Mouse (Mus musculus) midbrain, embryonic 13.5 days (tissue): ENCODE results near the gene Ccnd3. TPM values are rescaled to one million over a fixed set of nuclear protein-coding genes. Genes with fewer than 3 reads are reported as not detected.
"Not testable (repeated sequence)": the region's sequence is repeated elsewhere in the genome, so short reads cannot be mapped to it uniquely, and the experiment has no call there.

Experiments used
- ATAC-seq: fragments of 200-750 bp; cut with Nextera tagmentation; 2 replicates; pipeline ENCODE4 v1.8.0; 2017; ENCODE audit warnings: mild to moderate bottlenecking, moderate TSS enrichment, moderate library complexity
- H3K27ac ChIP-seq: fragments of 300-500 bp; sonication (generic); 2 replicates; pipeline ENCODE4 v1.5.1; 2015; ENCODE audit warnings: inconsistent platforms, mild to moderate bottlenecking, moderate library complexity
- H3K27me3 ChIP-seq: fragments of 300-500 bp; sonication (generic); 2 replicates; pipeline ENCODE4 v1.6.1; 2015; ENCODE audit warnings: mild to moderate bottlenecking, inconsistent platforms
- H3K36me3 ChIP-seq: fragments of 300-500 bp; sonication (generic); 2 replicates; pipeline ENCODE4 v1.6.1; 2015; ENCODE audit warnings: mild to moderate bottlenecking, inconsistent platforms
- H3K4me1 ChIP-seq: fragments of 300-500 bp; sonication (generic); replicated peaks from 2 replicates; pipeline ENCODE4 v1.6.1; 2015; ENCODE audit warnings: inconsistent platforms
- H3K4me2 ChIP-seq: fragments of 300-500 bp; sonication (generic); replicated peaks from 2 replicates; pipeline ENCODE4 v1.6.1; 2015; ENCODE audit warnings: moderate library complexity, mild to moderate bottlenecking, inconsistent platforms
- H3K4me3 ChIP-seq: fragments of 300-500 bp; sonication (generic); replicated peaks from 2 replicates; pipeline ENCODE4 v1.5.1; 2015; ENCODE audit warnings: mild to moderate bottlenecking, inconsistent platforms
- H3K9ac ChIP-seq: fragments of 300-500 bp; sonication (generic); replicated peaks from 2 replicates; pipeline ENCODE4 v1.6.1; 2015; ENCODE audit warnings: mild to moderate bottlenecking, inconsistent platforms
- H3K9me3 ChIP-seq: fragments of 300-500 bp; sonication (generic); 2 replicates; pipeline ENCODE4 v1.6.1; 2016; ENCODE audit warnings: mild to moderate bottlenecking, inconsistent platforms
- WGBS: fragments of 180-500 bp; shearing (Covaris S2); methylation state at CpG from one replicate; pipeline ENCODE4 v1.1.7; 2015; 5-methylcytosine and 5-hydroxymethylcytosine counted together
- polyA plus RNA-seq: library from polyadenylated mRNA; unstranded; fragments of >200 nt; fragmentation: Nextera tagmentation; extraction: Ambion mirVana; gene quantifications from 2 replicates; pipeline ENCODE4 v1.2.1, GENCODE M21; 2015

Gene Ccnd3
- polyA plus RNA-seq, 1 experiment from 2014 or later: 71.4 TPM

DNA sequence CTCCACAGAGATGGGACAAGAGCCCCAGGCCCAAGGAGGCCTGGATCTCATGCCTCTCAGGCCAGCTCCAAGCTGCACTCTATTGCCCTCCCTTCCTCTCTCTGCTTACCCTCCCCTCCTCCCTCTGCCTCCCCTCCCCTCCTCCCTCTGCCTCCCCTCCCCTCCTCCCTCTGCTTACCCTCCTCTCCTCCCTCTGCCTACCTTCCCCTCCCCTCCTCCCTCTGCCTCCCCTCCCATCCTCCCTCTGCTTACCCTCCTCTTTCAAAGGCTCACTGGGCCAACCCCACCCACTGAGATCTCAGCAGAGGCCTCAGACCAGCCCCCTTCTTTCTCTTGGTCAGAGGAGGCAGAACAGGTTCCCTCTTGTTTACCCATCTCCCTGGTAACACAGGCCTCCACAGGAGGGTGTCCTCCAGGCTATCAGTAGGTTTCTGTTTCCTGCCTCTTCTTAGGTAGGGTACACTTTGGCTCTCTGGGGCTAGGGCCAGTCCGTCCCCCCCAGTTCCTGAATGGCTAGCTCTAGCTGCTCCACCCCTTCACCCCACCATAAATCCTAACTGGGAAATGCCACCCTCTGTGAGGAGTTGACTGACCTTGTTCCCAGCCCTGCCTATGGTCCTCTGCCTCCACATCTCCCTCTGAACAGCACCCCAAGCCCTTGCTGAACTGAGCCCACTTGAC is 20.5 kb upstream of the Ccnd3 start:
- H3K27ac ChIP-seq: no peak overlapping the region
- H3K4me1 ChIP-seq: peaks cover 14% of the 10 kb centered on the region
- no peak overlapping the region for H3K9ac ChIP-seq
- no peak overlapping the region for H3K4me3 ChIP-seq
- H3K9me3 ChIP-seq: no peaks in the 10 kb centered on the region
- H3K36me3 ChIP-seq: peaks cover 12% of the 10 kb centered on the region
- 21% methylated on average over 1 of the region's 1 CpGs for WGBS
- H3K4me2 ChIP-seq: no peak overlapping the region
- peak; percentile 41; the same call in 1 of the 2 replicates for ATAC-seq
- no peaks in the 10 kb centered on the region for H3K27me3 ChIP-seq

- Histone ChIP-seq H3K36me3 (peaks cover 18% of the 10 kb centered on the region), H3K27ac (no peak overlapping the region), H3K4me2 (no peak overlapping the region), H3K27me3 (no peaks in the 10 kb centered on the region), H3K9ac (no peak overlapping the region), H3K9me3 (no peaks in the 10 kb centered on the region), H3K4me1 (peaks cover 14% of the 10 kb centered on the region), H3K4me3 (no peak overlapping the region)
- 11% methylated on average over 3 of the region's 3 CpGs for WGBS
- no peak for ATAC-seq
Observed at GRCm38 (mm10) chr17:47484993-47485392, 19.9 kb upstream of the Ccnd3 start.

GRCm38 (mm10) chr17:47485791-47486190 is 19.1 kb upstream of the Ccnd3 start:
- no peak for ATAC-seq
- Histone ChIP-seq H3K27ac (no peak overlapping the region), H3K4me3 (no peak overlapping the region), H3K4me2 (no peak overlapping the region), H3K4me1 (peaks cover 14% of the 10 kb centered on the region), H3K9ac (no peak overlapping the region), H3K36me3 (peaks cover 26% of the 10 kb centered on the region), H3K27me3 (no peaks in the 10 kb centered on the region), H3K9me3 (no peaks in the 10 kb centered on the region)
- WGBS: 77% methylated on average over 3 of the region's 3 CpGs

DNA sequence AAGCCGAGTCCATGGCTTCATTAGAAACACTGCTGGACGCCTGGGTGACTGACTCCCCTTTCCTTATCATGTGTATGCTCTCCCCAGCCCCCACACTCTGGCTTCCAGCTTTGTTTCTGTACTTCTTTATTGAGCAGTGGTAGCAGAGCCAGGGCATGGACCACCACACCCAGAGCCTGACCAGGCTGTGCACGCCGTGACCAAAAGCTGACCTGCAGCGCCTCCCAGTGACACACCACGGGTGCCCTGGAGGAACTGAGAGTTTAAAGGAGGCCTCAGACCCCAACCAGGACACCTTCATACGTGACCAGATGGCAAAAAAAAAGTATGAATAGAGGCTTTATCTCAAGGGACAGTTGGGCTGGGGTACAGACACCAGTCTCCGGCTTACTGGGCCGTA is 14.1 kb upstream of the Ccnd3 start:
- no peak overlapping the region for H3K9ac ChIP-seq
- no peaks in the 10 kb centered on the region for H3K9me3 ChIP-seq
- H3K4me3 ChIP-seq: no peak overlapping the region
- H3K36me3 ChIP-seq: peaks cover 74% of the 10 kb centered on the region
- no peak overlapping the region for H3K4me2 ChIP-seq
- H3K27ac ChIP-seq: no peak overlapping the region
- no peak for ATAC-seq
- H3K27me3 ChIP-seq: no peaks in the 10 kb centered on the region
- H3K4me1 ChIP-seq: peaks cover 4% of the 10 kb centered on the region
- WGBS: 87% methylated on average over 9 of the region's 9 CpGs

GRCm38 (mm10) chr17:47492731-47493130 is 12.1 kb upstream of the Ccnd3 start:
- H3K27ac ChIP-seq: no peak overlapping the region

DNA sequence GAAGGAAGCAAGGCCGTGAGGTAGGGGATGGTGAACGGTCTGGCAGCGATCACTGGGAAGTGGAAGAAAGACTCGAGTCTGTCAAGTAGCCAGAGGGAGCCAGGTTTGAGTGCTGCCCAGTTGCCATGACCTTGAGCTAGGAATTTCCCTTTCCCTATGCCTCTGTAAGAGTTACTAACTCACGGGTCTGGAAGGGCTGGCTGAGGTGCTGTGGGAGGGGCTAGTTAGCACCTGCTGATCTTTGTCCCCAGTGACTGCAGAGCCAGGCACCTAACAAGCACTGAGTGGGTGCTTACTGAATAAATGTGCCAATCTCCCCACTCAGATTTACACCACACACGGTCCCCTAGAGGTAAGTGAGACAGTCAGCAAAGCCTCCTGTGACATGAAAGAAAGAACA is 11.2 kb upstream of the Ccnd3 start:
- Histone ChIP-seq H3K9me3 (no peaks in the 10 kb centered on the region), H3K4me3 (no peak overlapping the region), H3K9ac (no peak overlapping the region), H3K27me3 (no peaks in the 10 kb centered on the region), H3K36me3 (peaks cover 93% of the 10 kb centered on the region), H3K4me1 (no peaks in the 10 kb centered on the region), H3K4me2 (no peak overlapping the region), H3K27ac (no peak overlapping the region)
- WGBS: 93% methylated on average over 6 of the region's 6 CpGs
- ATAC-seq: no peak

More at GRCm38 (mm10) chr17:47492731-47493130, 12.1 kb upstream of the Ccnd3 start:
- H3K27me3 ChIP-seq: no peaks in the 10 kb centered on the region
- no peak for ATAC-seq
- H3K4me3 ChIP-seq: no peak overlapping the region
- no peaks in the 10 kb centered on the region for H3K9me3 ChIP-seq
- 86% methylated on average over 6 of the region's 6 CpGs for WGBS
- H3K4me1 ChIP-seq: no peaks in the 10 kb centered on the region
- no peak overlapping the region for H3K9ac ChIP-seq
- H3K4me2 ChIP-seq: no peak overlapping the region
- H3K36me3 ChIP-seq: peaks cover 90% of the 10 kb centered on the region

DNA sequence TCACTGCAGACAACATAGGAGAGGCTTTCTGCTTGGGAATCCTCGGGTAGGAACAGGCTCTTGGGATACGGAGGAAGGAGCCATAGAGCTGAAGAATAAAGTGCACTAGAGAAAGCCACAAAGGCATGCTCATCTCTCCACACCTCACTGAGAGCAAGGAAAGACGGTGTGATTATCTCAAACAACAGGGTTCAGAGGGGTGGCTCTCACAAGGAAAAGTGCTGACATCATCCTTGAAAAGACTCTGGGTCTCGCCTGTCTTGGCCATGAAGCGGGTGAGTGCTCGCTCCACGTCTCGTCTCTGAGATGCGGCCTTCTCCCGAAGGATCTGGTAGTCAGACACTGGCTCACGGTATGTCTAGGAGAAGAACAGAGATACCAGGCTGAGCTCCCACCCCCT is 10.7 kb upstream of the Ccnd3 start:
- Histone ChIP-seq H3K36me3 (peaks cover 92% of the 10 kb centered on the region), H3K4me3 (no peak overlapping the region), H3K27ac (no peak overlapping the region), H3K4me1 (no peaks in the 10 kb centered on the region), H3K27me3 (no peaks in the 10 kb centered on the region), H3K4me2 (no peak overlapping the region), H3K9ac (no peak overlapping the region), H3K9me3 (no peaks in the 10 kb centered on the region)
- ATAC-seq: no peak
- WGBS: 93% methylated on average over 11 of the region's 11 CpGs

- Histone ChIP-seq H3K4me2 (peak overlapping the region; percentile 64), H3K27ac (no peak overlapping the region), H3K9me3 (no peaks in the 10 kb centered on the region), H3K4me3 (peak overlapping the region; percentile 50), H3K36me3 (peaks cover 30% of the 10 kb centered on the region), H3K9ac (peak overlapping the region; percentile 70), H3K27me3 (no peaks in the 10 kb centered on the region), H3K4me1 (peaks cover 30% of the 10 kb centered on the region)
- ATAC-seq: no peak; the same call in 1 of the 2 replicates
- 10% methylated on average over 11 of the region's 11 CpGs for WGBS
Observed at GRCm38 (mm10) chr17:47501531-47501930, 3.3 kb upstream of the Ccnd3 start.

DNA sequence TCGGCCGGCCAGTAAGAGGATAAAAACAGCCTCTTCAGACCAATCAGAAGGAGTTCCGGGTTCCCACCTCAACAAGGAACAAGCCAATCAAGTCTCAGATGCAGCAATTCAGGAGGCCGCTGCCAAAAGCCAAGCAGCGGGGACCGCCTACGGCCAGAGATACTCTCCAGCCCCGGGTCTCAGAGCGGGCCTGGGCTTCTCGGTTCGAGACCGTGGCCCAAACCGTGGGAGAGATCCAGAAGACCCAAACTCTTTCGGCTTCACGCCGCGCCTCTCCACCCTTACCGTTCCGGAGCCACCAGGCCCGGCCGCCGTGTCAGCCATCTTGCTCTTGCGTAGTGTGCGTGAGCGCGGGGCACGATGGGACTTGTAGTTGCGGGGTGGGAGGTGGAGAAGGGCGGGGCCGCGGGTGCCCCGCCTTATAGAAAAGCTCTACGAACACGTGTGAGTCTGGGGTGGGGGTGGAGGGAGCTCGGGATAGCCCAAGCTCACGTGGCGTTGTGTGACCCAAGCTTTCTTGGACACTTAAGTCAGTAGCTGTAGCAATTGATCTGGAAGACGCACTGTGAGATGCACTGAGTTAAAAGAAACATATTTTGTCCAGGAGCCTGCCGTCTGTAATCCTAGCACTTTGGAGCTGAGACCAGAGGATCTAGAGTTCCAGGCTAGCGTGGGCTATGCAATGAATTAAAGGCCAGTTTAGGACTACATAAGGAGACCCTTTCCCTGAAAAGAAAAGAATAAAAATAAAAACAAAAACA is 2.7 kb upstream of the Ccnd3 start, which contains the start of gene Taf8:
Gene Taf8 (minus strand): TSS at position 347 of the 761 bp plus-strand sequence.
- peak within 1 kb of the TSS; percentile 50 for H3K4me3 ChIP-seq
- WGBS: 2% methylated on average over 40 of the region's 40 CpGs
- H3K36me3 ChIP-seq: peaks cover 24% of the 10 kb centered on the region
- no peaks in the 10 kb centered on the region for H3K27me3 ChIP-seq
- H3K9ac ChIP-seq: peak within 1 kb of the TSS; percentile 70
- peak within 1 kb of the TSS; percentile 64 for H3K4me2 ChIP-seq
- H3K27ac ChIP-seq: no peak within 1 kb of the TSS
- no peaks in the 10 kb centered on the region for H3K9me3 ChIP-seq
- ATAC-seq: peak; percentile 96
- H3K4me1 ChIP-seq: peaks cover 30% of the 10 kb centered on the region

DNA sequence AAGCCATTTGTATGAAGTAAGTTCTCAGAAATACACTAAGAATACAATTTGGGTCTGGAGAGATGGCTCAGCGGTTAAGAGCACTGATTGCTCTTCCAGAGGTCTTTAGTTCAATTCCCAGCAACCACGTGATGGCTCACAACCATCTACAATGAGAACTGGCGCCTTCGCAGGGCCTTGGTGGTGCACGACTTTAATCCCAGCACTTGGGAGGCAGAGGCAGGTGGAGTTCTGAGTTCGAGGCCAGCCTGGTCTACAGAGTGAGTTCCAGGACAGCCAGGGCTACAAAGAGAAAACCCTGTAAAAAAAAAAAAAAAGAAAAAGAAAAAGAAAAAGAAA is 2.2 kb upstream of the Ccnd3 start:
- peak overlapping the region; percentile 52 for H3K4me2 ChIP-seq
- 79% methylated on average over 6 of the region's 6 CpGs for WGBS

GRCm38 (mm10) chr17:47503689-47504088 is 1.2 kb upstream of the Ccnd3 start:
- H3K4me3 ChIP-seq: no peak overlapping the region
- H3K9ac ChIP-seq: no peak overlapping the region
- no peak for ATAC-seq
- no peak overlapping the region for H3K27ac ChIP-seq
- peaks cover 30% of the 10 kb centered on the region for H3K4me1 ChIP-seq
- H3K27me3 ChIP-seq: no peaks in the 10 kb centered on the region
- peaks cover 13% of the 10 kb centered on the region for H3K36me3 ChIP-seq
- no peak overlapping the region for H3K4me2 ChIP-seq
- H3K9me3 ChIP-seq: no peaks in the 10 kb centered on the region

More for the DNA sequence above, 2.2 kb upstream of the Ccnd3 start:
- H3K4me3 ChIP-seq, H3K27me3 ChIP-seq, ATAC-seq, H3K9ac ChIP-seq, H3K27ac ChIP-seq, H3K9me3 ChIP-seq: not testable (repeated sequence)
- peaks cover 20% of the 10 kb centered on the region for H3K36me3 ChIP-seq
- H3K4me1 ChIP-seq: peaks cover 30% of the 10 kb centered on the region

DNA sequence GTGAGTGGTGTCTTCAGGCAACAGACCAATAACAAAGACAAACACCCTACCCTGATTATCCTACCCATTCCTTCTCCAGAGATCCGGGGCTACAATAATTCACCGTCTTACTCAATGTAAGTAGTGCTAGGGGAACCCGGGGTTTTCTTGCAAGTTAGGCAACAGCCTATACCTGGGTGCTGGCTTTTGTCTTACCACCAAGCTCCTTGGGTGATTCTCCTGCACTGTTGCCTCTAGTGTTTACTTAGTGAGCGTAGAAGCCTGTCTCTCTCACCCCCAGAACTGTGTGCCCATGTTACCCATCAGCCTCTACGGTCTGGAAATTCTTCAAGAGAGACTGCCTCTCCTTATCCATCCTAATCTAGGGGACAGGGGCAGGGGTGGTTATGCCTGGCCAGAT is 623 bp upstream of the Ccnd3 start:
- Histone ChIP-seq H3K4me2 (peak overlapping the region; percentile 61), H3K27me3 (no peaks in the 10 kb centered on the region), H3K27ac (no peak overlapping the region), H3K4me3 (no peak overlapping the region), H3K9me3 (no peaks in the 10 kb centered on the region), H3K9ac (no peak overlapping the region), H3K4me1 (peaks cover 30% of the 10 kb centered on the region), H3K36me3 (peaks cover 8% of the 10 kb centered on the region)
- no peak for ATAC-seq
- 68% methylated on average over 5 of the region's 5 CpGs for WGBS
